Mouse (Mus musculus) cerebellum, adult 18-20 months (tissue): Measurements from ENCODE around the gene Thap8.
A peak's percentile ranks its signal among the peaks of the same experiment; 100 is the strongest.

Source experiments
- DNase-seq, 2 experiments: peaks; one replicate each; pipeline ENCODE4 v3.0.0; 2021

The Thap8 gene

GRCm38 (mm10) chr7:30286701-30287410, 7.0 kb downstream of the Thap8 start:
- DNase-seq, result peak; percentile 90 to 92

GRCm38 (mm10) chr7:30288046-30288445, 8.2 kb downstream of the Thap8 start:
- peak; percentile 58 to 70 for DNase-seq

GRCm38 (mm10) chr7:30289071-30289713, 9.3 kb downstream of the Thap8 start:
- DNase-seq, result peak in 1 of 2 experiments; percentile 32

GRCm38 (mm10) chr7:30289714-30290399, 10.0 kb downstream of the Thap8 start:
- peak in 1 of 2 experiments; percentile 36 for DNase-seq

- DNase-seq, result peak; percentile 94 to 95
Measured at GRCm38 (mm10) chr7:30291215-30292131, 11.6 kb downstream of the Thap8 start, which contains the start of gene Clip3. Clip3 (plus strand) TSS chr7:30291728.

- peak; percentile 60 to 61 for DNase-seq
Measured at GRCm38 (mm10) chr7:30293795-30294194, 13.9 kb downstream of the Thap8 start.

GRCm38 (mm10) chr7:30294296-30294695, 14.4 kb downstream of the Thap8 start:
- peak; percentile 43 to 57 for DNase-seq

GRCm38 (mm10) chr7:30295103-30295502, 15.2 kb downstream of the Thap8 start:
- peak; percentile 94 to 97 for DNase-seq

- peak in 1 of 2 experiments; percentile 9 for DNase-seq
Measured at GRCm38 (mm10) chr7:30296816-30297215, 16.9 kb downstream of the Thap8 start.

GRCm38 (mm10) chr7:30297266-30297665, 17.4 kb downstream of the Thap8 start:
- DNase-seq, result peak; percentile 28 to 40

- peak in 1 of 2 experiments; percentile 66 for DNase-seq
Measured at GRCm38 (mm10) chr7:30300914-30301313, 21.0 kb downstream of the Thap8 start.

GRCm38 (mm10) chr7:30306083-30306779, 26.3 kb downstream of the Thap8 start:
- DNase-seq, result peak in 1 of 2 experiments; percentile 33

GRCm38 (mm10) chr7:30308076-30309005, 28.4 kb downstream of the Thap8 start, which contains the start of gene Alkbh6:
Alkbh6 (plus strand) TSS chr7:30308717.
- peak; percentile 91 to 99 for DNase-seq

GRCm38 (mm10) chr7:30309395-30310129, 29.7 kb downstream of the Thap8 start:
- DNase-seq, result no peak

GRCm38 (mm10) chr7:30310136-30310535, 30.2 kb downstream of the Thap8 start:
- no peak for DNase-seq

GRCm38 (mm10) chr7:30313666-30314320, 33.9 kb downstream of the Thap8 start:
- DNase-seq, result peak in 1 of 2 experiments; percentile 23

- peak in 1 of 2 experiments; percentile 46 for DNase-seq
Measured at GRCm38 (mm10) chr7:30314721-30315155, 34.8 kb downstream of the Thap8 start, which contains the start of gene Syne4. Syne4 (plus strand) TSS chr7:30314807.

- DNase-seq, result peak in 1 of 2 experiments; percentile 38
Measured at GRCm38 (mm10) chr7:30315559-30316529, 36.0 kb downstream of the Thap8 start.
